Mouse (Mus musculus) c-Kit-negative CD71-positive TER-119-positive erythroid progenitor cells, embryonic 14.5 days (primary cell): ENCODE measurements around the gene Nedd9.

Experiments used
- DNase-seq: peaks from one replicate; pipeline ENCODE4 v3.0.0-alpha.2; 2013; ENCODE audit warnings: low read depth, low spot score

Gene Nedd9

GRCm38 (mm10) chr13:41486606-41487408, at the start of gene Nedd9:
Gene Nedd9, minus strand, starts transcription at chr13:41487362.
- no peak for DNase-seq

GRCm38 (mm10) chr13:41532625-41533024, 45.5 kb upstream of the Nedd9 start:
- no peak for DNase-seq

- no peak for DNase-seq
Measured at GRCm38 (mm10) chr13:41530326-41530725, 43.2 kb upstream of the Nedd9 start.

- DNase-seq = no peak
Measured at GRCm38 (mm10) chr13:41524208-41524607, 37.0 kb upstream of the Nedd9 start.

- DNase-seq = no peak
Measured at GRCm38 (mm10) chr13:41521296-41521695, 34.1 kb upstream of the Nedd9 start.

- DNase-seq = no peak
Measured at GRCm38 (mm10) chr13:41520549-41521161, 33.5 kb upstream of the Nedd9 start.

- DNase-seq = no peak
Measured at GRCm38 (mm10) chr13:41519792-41520191, 32.6 kb upstream of the Nedd9 start.

- DNase-seq = no peak
Measured at GRCm38 (mm10) chr13:41517193-41517592, 30.0 kb upstream of the Nedd9 start.

GRCm38 (mm10) chr13:41515749-41516148, 28.6 kb upstream of the Nedd9 start:
- no peak for DNase-seq

GRCm38 (mm10) chr13:41514918-41515317, 27.8 kb upstream of the Nedd9 start:
- no peak for DNase-seq

- no peak for DNase-seq
Measured at GRCm38 (mm10) chr13:41513456-41513855, 26.3 kb upstream of the Nedd9 start.

GRCm38 (mm10) chr13:41512243-41512642, 25.1 kb upstream of the Nedd9 start:
- DNase-seq = no peak

GRCm38 (mm10) chr13:41510631-41511419, 23.7 kb upstream of the Nedd9 start:
- DNase-seq = no peak

- DNase-seq = no peak
Measured at GRCm38 (mm10) chr13:41505594-41505993, 18.4 kb upstream of the Nedd9 start.

- no peak for DNase-seq
Measured at GRCm38 (mm10) chr13:41504997-41505396, 17.8 kb upstream of the Nedd9 start.

- no peak for DNase-seq
Measured at GRCm38 (mm10) chr13:41504448-41504847, 17.3 kb upstream of the Nedd9 start.

- DNase-seq = no peak
Measured at GRCm38 (mm10) chr13:41502917-41503301, 15.7 kb upstream of the Nedd9 start.

GRCm38 (mm10) chr13:41502136-41502916, 15.2 kb upstream of the Nedd9 start:
- DNase-seq = no peak

- no peak for DNase-seq
Measured at GRCm38 (mm10) chr13:41500793-41501192, 13.6 kb upstream of the Nedd9 start.

GRCm38 (mm10) chr13:41498611-41499121, 11.5 kb upstream of the Nedd9 start:
- no peak for DNase-seq

GRCm38 (mm10) chr13:41494681-41495080, 7.5 kb upstream of the Nedd9 start:
- DNase-seq = no peak
